Mouse (Mus musculus): Measurements from ENCODE around the gene Rasa2.

Rasa2 gene

GRCm38 (mm10) chr9:96611693-96612293 is 19.6 kb downstream of the Rasa2 start:
- in situ Hi-C loops (cut with MboI; ENCODE audit: low pct_unique_long_range_greater_than_20kb in 1 of 2, low sequenced_read_pairs in 2 of 2, unreplicated experiment in 1 of 2), result no loop called here

- in situ Hi-C loops (cut with MboI; ENCODE audit: low pct_unique_long_range_greater_than_20kb in 1 of 2, low sequenced_read_pairs in 2 of 2, unreplicated experiment in 1 of 2), result no loop called here
These were observed 20.6 kb downstream of the Rasa2 start for GRCm38 (mm10) chr9:96610813-96611212.

- in situ Hi-C loops (cut with MboI; ENCODE audit: low pct_unique_long_range_greater_than_20kb in 1 of 2, low sequenced_read_pairs in 2 of 2, unreplicated experiment in 1 of 2), result no loop called here
These were observed 28.0 kb downstream of the Rasa2 start for GRCm38 (mm10) chr9:96603416-96603815.

GRCm38 (mm10) chr9:96597899-96598298 is 33.5 kb downstream of the Rasa2 start:
- in situ Hi-C loops (cut with MboI; ENCODE audit: low pct_unique_long_range_greater_than_20kb in 1 of 2, low sequenced_read_pairs in 2 of 2, unreplicated experiment in 1 of 2), result no loop called here

GRCm38 (mm10) chr9:96592670-96593600 is 38.5 kb downstream of the Rasa2 start:
- in situ Hi-C loops (cut with MboI; ENCODE audit: low pct_unique_long_range_greater_than_20kb in 1 of 2, low sequenced_read_pairs in 2 of 2, unreplicated experiment in 1 of 2), result no loop called here

- in situ Hi-C loops (cut with MboI; ENCODE audit: low pct_unique_long_range_greater_than_20kb in 1 of 2, low sequenced_read_pairs in 2 of 2, unreplicated experiment in 1 of 2), result no loop called here
These were observed 42.1 kb downstream of the Rasa2 start for GRCm38 (mm10) chr9:96589346-96589745.

GRCm38 (mm10) chr9:96583496-96583895 is 47.9 kb downstream of the Rasa2 start:
- in situ Hi-C loops (cut with MboI; ENCODE audit: low pct_unique_long_range_greater_than_20kb in 1 of 2, low sequenced_read_pairs in 2 of 2, unreplicated experiment in 1 of 2), result no loop called here

- in situ Hi-C loops (cut with MboI; ENCODE audit: low pct_unique_long_range_greater_than_20kb in 1 of 2, low sequenced_read_pairs in 2 of 2, unreplicated experiment in 1 of 2), result no loop called here
These were observed 48.3 kb downstream of the Rasa2 start for GRCm38 (mm10) chr9:96583076-96583475.

GRCm38 (mm10) chr9:96578190-96578589 is 53.2 kb downstream of the Rasa2 start:
- in situ Hi-C loops (cut with MboI; ENCODE audit: low pct_unique_long_range_greater_than_20kb in 1 of 2, low sequenced_read_pairs in 2 of 2, unreplicated experiment in 1 of 2), result loop anchor here in 1 of 2 experiments (10.0 kb wide), 1 partner anchor 237 kb away; no protein-coding TSS in a partner anchor

GRCm38 (mm10) chr9:96577674-96578073 is 53.7 kb downstream of the Rasa2 start:
- in situ Hi-C loops (cut with MboI; ENCODE audit: low pct_unique_long_range_greater_than_20kb in 1 of 2, low sequenced_read_pairs in 2 of 2, unreplicated experiment in 1 of 2), result loop anchor here in 1 of 2 experiments (10.0 kb wide), 1 partner anchor 237 kb away; no protein-coding TSS in a partner anchor

GRCm38 (mm10) chr9:96573252-96573651 is 58.2 kb downstream of the Rasa2 start:
- in situ Hi-C loops (cut with MboI; ENCODE audit: low pct_unique_long_range_greater_than_20kb in 1 of 2, low sequenced_read_pairs in 2 of 2, unreplicated experiment in 1 of 2), result loop anchor here (10.0 to 25.0 kb wide), 2 partner anchors 214 to 242 kb away; no protein-coding TSS in a partner anchor

GRCm38 (mm10) chr9:96572754-96573153 is 58.7 kb downstream of the Rasa2 start:
- in situ Hi-C loops (cut with MboI; ENCODE audit: low pct_unique_long_range_greater_than_20kb in 1 of 2, low sequenced_read_pairs in 2 of 2, unreplicated experiment in 1 of 2), result loop anchor here (10.0 to 25.0 kb wide), 2 partner anchors 215 to 242 kb away; no protein-coding TSS in a partner anchor

- in situ Hi-C loops (cut with MboI; ENCODE audit: low pct_unique_long_range_greater_than_20kb in 1 of 2, low sequenced_read_pairs in 2 of 2, unreplicated experiment in 1 of 2), result loop anchor here in 1 of 2 experiments (25.0 kb wide), 1 partner anchor 221 kb away; no protein-coding TSS in a partner anchor
These were observed 64.9 kb downstream of the Rasa2 start for GRCm38 (mm10) chr9:96566470-96566996.

- in situ Hi-C loops (cut with MboI; ENCODE audit: low pct_unique_long_range_greater_than_20kb in 1 of 2, low sequenced_read_pairs in 2 of 2, unreplicated experiment in 1 of 2), result loop anchor here in 1 of 2 experiments (25.0 kb wide), 1 partner anchor 224 kb away; no protein-coding TSS in a partner anchor
These were observed 67.9 kb downstream of the Rasa2 start for GRCm38 (mm10) chr9:96563501-96563900.

GRCm38 (mm10) chr9:96559148-96559547 is 72.3 kb downstream of the Rasa2 start:
- in situ Hi-C loops (cut with MboI; ENCODE audit: low pct_unique_long_range_greater_than_20kb in 1 of 2, low sequenced_read_pairs in 2 of 2, unreplicated experiment in 1 of 2), result loop anchor here in 1 of 2 experiments (25.0 kb wide), 1 partner anchor 228 kb away; no protein-coding TSS in a partner anchor

GRCm38 (mm10) chr9:96558594-96558993 is 72.8 kb downstream of the Rasa2 start:
- in situ Hi-C loops (cut with MboI; ENCODE audit: low pct_unique_long_range_greater_than_20kb in 1 of 2, low sequenced_read_pairs in 2 of 2, unreplicated experiment in 1 of 2), result loop anchor here in 1 of 2 experiments (25.0 kb wide), 1 partner anchor 229 kb away; no protein-coding TSS in a partner anchor

GRCm38 (mm10) chr9:96554095-96554494 is 77.3 kb downstream of the Rasa2 start:
- in situ Hi-C loops (cut with MboI; ENCODE audit: low pct_unique_long_range_greater_than_20kb in 1 of 2, low sequenced_read_pairs in 2 of 2, unreplicated experiment in 1 of 2), result loop anchor here in 1 of 2 experiments (25.0 kb wide), 1 partner anchor 233 kb away; no protein-coding TSS in a partner anchor

- in situ Hi-C loops (cut with MboI; ENCODE audit: low pct_unique_long_range_greater_than_20kb in 1 of 2, low sequenced_read_pairs in 2 of 2, unreplicated experiment in 1 of 2), result no loop called here
These were observed 86.0 kb downstream of the Rasa2 start for GRCm38 (mm10) chr9:96545410-96545809.

Measured in mouse embryonic stem cell (cell line).